Mouse (Mus musculus) midbrain, embryonic 14.5 days (tissue): ENCODE data around the gene Max. TPM values are rescaled to one million over a fixed set of nuclear protein-coding genes. Genes with fewer than 3 reads are reported as not detected.

Experiments
- ATAC-seq: fragments of 200-750 bp; cut with Nextera tagmentation; 2 replicates; pipeline ENCODE4 v1.8.0; 2017; ENCODE audit warnings: moderate number of reproducible peaks, moderate library complexity; ENCODE audit not compliant: low FRiP score, low TSS enrichment
- DNase-seq: peaks from one replicate; pipeline ENCODE4 v3.0.0-alpha.2; 2015
- H3K27ac ChIP-seq: fragments of 300-500 bp; sonication (generic); replicated peaks from 2 replicates; pipeline ENCODE4 v1.5.1; 2014; ENCODE audit warnings: mild to moderate bottlenecking, low read depth, low read length, moderate library complexity
- H3K27me3 ChIP-seq: fragments of 300-500 bp; sonication (generic); 2 replicates; pipeline ENCODE4 v1.6.1; 2014; ENCODE audit warnings: low read length, control low read depth, mixed read lengths; ENCODE audit not compliant: control insufficient read depth, insufficient read depth
- H3K36me3 ChIP-seq: fragments of 300-500 bp; sonication (generic); 2 replicates; pipeline ENCODE4 v1.6.1; 2014; ENCODE audit warnings: low read length, control low read depth; ENCODE audit not compliant: control insufficient read depth, insufficient read depth
- H3K4me1 ChIP-seq: fragments of 300-500 bp; sonication (generic); 2 replicates; pipeline ENCODE4 v1.6.1; 2014; ENCODE audit warnings: mild to moderate bottlenecking, antibody characterized with exemption, low read length, control low read depth; ENCODE audit not compliant: control insufficient read depth, insufficient read depth
- H3K4me2 ChIP-seq: fragments of 300-500 bp; sonication (generic); 2 replicates; pipeline ENCODE4 v1.6.1; 2014; ENCODE audit warnings: mild to moderate bottlenecking, low read length, moderate library complexity
- H3K4me3 ChIP-seq: fragments of 300-500 bp; sonication (generic); replicated peaks from 2 replicates; pipeline ENCODE4 v1.5.1; 2014; ENCODE audit warnings: low read depth, low read length
- H3K9ac ChIP-seq: fragments of 300-500 bp; sonication (generic); replicated peaks from 2 replicates; pipeline ENCODE4 v1.6.1; 2014; ENCODE audit warnings: mild to moderate bottlenecking, low read length, moderate library complexity
- H3K9me3 ChIP-seq: fragments of 300-500 bp; sonication (generic); 2 replicates; pipeline ENCODE4 v1.6.1; 2016; ENCODE audit warnings: low read length, control low read depth, mixed read lengths; ENCODE audit not compliant: control insufficient read depth
- WGBS: fragments of 180-500 bp; shearing (Covaris S2); extraction: QIAGEN DNeasy Blood & Tissue Kit; methylation state at CpG from one replicate; pipeline ENCODE4 v1.1.7; 2014; 5-methylcytosine and 5-hydroxymethylcytosine counted together
- polyA plus RNA-seq: library from polyadenylated mRNA; unstranded; fragments of >200 nt; fragmentation: Nextera tagmentation; extraction: Ambion mirVana; gene quantifications from 2 replicates; pipeline ENCODE4 v1.2.1, GENCODE M21; 2014

Gene Max
- polyA plus RNA-seq: 52.5 and 118 TPM in 2 replicates

DNA sequence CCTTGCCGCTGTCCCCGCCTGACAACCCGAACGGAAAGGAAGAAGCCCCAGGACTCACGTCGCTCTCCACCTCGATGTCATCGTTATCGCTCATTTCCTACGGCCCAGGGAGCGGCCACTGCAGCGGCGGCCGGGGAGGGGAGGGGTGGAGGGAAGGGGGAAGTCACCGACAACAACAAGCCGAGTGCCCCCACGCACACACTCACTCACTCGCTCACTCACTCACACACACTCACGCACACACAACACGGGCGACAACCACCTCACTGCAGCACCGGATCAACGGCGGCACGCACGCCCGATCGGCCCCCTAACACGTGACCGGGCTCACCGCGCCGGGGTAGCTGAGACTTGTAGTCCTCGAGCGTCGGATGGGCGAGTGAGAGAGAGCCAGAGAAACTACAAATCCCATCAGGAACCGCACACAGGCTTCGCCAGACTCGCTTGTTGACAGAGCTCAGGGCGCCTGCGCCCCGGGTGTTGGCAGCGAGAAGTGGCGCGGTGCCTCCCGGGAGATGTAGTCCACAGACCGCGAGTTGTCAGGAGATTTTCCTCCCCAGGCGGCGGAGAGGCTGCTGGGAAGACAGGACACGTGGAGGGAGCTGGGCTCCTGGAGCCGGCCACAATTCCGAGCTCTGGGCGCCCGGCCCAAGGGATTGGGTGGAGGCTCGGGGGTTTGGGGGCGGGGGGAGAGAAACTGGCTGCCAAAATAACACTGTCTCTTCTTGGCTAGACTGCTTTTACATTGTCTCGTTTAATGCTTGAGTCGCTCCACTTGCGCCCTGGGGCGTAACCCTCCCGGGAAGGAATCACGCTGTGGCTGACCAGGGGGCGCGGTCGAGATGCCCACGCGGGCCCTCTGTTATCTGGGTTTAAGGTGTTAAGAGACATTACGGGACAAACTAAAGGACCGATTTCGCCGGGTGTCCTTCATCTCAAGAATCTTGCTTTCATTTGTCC is at the start of gene Max:
Gene Max (minus strand): TSS at position 270 of the 960 bp plus-strand sequence.
- H3K4me3 ChIP-seq: peak within 1 kb of the TSS; percentile 91
- ATAC-seq: peak; percentile 99
- under 1% methylated on average over 73 of the region's 73 CpGs for WGBS

DNA sequence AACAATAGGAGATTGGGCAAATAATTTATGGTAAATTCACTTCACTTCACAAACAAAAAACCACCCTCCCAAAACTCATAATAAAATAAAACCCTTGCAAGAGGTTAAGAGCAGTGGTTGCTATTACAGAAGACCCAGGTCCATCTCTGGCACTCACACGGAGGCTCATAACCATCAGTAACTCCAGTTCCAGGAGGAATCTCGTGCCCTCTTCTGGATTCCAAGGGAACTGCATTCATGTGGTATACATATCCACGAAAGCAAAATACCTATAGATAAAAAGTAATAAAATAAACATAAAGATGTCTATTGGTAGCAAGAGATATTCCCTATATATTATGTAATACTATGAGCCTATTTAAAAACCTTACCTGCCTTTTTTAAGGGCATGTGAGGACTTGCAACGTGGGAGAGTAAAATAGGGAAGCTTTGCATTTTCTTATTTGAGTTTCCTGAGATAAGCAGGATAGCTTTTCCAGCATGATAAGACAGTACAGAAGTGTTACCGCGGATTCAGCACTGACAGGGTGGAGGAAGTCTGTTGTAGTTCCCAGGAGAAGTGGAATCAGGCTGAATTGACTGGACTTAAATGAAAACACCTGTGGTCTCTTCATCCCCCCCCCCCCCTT is 49.2 kb upstream of the Max start:
- Histone ChIP-seq H3K4me3 (no peak overlapping the region), H3K27me3 (no peaks in the 10 kb centered on the region), H3K9ac (no peak overlapping the region), H3K4me1 (no peaks in the 10 kb centered on the region), H3K36me3 (no peaks in the 10 kb centered on the region), H3K9me3 (no peaks in the 10 kb centered on the region), H3K27ac (no peak overlapping the region), H3K4me2 (no peak overlapping the region)
- ATAC-seq (no peak), DNase-seq (no peak)
- WGBS: 65% methylated on average over 6 of the region's 6 CpGs

More for the DNA sequence above, at the start of gene Max:
- H3K27ac ChIP-seq: peak within 1 kb of the TSS; percentile 73
- H3K4me2 ChIP-seq: peak within 1 kb of the TSS; percentile 85
- H3K9ac ChIP-seq: peak within 1 kb of the TSS; percentile 81
- H3K27me3 ChIP-seq: no peaks in the 10 kb centered on the region
- peak; percentile 100 for DNase-seq
- H3K4me1 ChIP-seq: peaks cover 11% of the 10 kb centered on the region
- peaks cover 18% of the 10 kb centered on the region for H3K36me3 ChIP-seq
- H3K9me3 ChIP-seq: no peaks in the 10 kb centered on the region

DNA sequence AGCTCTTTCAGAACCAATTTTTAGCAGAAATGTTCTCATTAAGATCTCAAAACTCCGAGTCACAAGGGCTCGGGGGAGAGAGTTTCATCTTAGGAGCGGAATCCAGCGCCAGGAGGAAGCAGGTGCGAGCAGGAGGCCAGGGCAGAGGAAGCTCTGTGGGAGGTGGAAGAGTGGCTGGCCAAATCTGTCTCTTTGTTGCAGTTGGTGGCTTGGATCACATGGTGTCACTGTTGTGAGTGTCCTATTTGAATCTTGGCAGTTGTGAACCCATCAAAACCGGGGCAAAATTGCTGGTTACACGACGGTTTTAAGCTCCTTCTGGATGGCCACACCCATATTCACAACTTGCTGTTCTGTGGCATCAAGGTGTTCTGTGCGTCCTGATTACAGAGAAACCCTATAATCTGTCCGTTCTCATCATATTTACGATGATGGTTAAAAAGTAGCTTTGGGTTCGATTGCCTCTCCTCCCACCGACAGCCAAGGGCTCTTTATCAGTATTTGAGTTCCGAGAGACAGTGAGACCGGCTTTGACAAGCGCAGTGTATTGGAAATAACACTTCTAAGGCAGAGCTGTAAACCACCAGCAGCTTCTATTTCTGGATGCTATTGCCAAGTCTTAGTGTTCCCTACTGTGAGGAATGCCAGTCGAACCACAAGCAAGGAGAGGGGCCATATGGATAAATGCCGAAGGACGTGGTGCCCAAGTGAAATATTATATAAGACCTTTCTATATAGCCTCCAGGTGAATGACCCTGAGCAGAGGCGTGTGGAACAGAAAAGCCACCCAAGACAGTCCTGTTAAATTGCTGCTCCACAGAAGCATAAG is 47.4 kb upstream of the Max start:
- H3K9me3 ChIP-seq: no peaks in the 10 kb centered on the region
- no peaks in the 10 kb centered on the region for H3K36me3 ChIP-seq
- no peak overlapping the region for H3K4me3 ChIP-seq
- H3K27me3 ChIP-seq: no peaks in the 10 kb centered on the region
- no peak overlapping the region for H3K4me2 ChIP-seq
- no peaks in the 10 kb centered on the region for H3K4me1 ChIP-seq
- peak; percentile 44 for DNase-seq
- H3K27ac ChIP-seq: no peak overlapping the region
- H3K9ac ChIP-seq: no peak overlapping the region
- ATAC-seq: no peak
- WGBS: 71% methylated on average over 20 of the region's 20 CpGs

DNA sequence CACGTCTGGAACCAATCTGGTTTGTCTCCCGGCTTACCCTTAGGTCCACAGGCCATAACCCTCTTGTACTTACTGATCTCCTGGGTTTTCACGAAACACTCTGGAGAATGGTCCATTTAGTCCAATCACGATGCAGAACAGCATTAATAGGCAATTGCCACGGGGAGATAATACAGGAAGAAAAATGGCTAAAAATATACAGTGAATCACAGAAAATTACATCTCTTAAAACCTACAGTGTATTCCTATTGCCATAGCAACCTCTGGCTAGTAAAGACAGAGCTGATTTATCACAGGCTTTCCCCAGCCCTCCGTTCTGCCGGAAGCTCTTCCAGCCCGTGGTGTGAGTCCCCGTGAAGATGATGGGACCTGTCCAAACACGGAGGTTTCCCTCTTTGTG is 42.9 kb upstream of the Max start:
- Histone ChIP-seq H3K4me2 (no peak overlapping the region), H3K9me3 (no peaks in the 10 kb centered on the region), H3K27ac (no peak overlapping the region; the same call in 1 of the 2 replicates), H3K36me3 (no peaks in the 10 kb centered on the region), H3K4me1 (0 out of 2 replicates have a peak, but pooled peaks cover 8% of the 10 kb centered on the region), H3K9ac (no peak overlapping the region), H3K4me3 (no peak overlapping the region), H3K27me3 (no peaks in the 10 kb centered on the region)
- DNase-seq (peak; percentile 61), ATAC-seq (no peak)
- WGBS: 46% methylated on average over 10 of the region's 10 CpGs

DNA sequence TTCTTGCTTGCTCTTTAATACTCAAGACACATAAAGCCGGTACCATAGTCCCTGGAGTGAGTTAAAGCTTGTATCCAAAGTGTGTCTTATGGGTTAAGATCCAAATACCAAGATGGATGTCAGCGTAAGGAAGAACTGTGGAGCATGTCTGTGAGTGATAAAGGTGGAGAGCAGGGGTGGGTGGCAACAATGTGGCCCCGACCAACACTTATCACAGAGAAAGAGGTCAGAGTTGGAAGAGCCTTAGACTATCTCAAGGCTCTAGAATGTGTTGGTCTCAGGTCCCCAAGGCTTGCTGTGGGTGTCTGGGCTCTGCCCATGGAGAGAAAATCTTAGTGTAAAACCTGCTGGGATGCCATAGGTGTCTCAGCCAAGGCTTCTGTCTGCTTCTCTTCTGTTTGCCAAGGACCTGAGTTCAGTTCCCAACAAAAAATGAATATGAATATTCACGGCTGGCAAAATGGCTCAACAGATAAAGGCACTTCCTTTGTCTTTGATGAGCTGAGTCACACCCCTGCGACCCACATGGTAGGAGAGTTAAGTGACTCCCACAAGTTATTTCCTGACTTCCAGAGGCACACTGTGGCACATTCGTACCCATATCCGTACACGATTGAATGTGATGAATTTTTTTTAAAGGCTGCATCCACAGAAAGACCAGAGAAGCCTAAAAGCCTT is 40.7 kb upstream of the Max start:
- Histone ChIP-seq H3K9ac (no peak overlapping the region), H3K4me1 (0 out of 2 replicates have a peak, but pooled peaks cover 8% of the 10 kb centered on the region), H3K27me3 (no peaks in the 10 kb centered on the region), H3K4me3 (no peak overlapping the region), H3K27ac (no peak overlapping the region), H3K36me3 (no peaks in the 10 kb centered on the region), H3K4me2 (no peak overlapping the region), H3K9me3 (no peaks in the 10 kb centered on the region)
- WGBS: 90% methylated on average over 8 of the region's 8 CpGs
- DNase-seq: no peak
- ATAC-seq: no peak

DNA sequence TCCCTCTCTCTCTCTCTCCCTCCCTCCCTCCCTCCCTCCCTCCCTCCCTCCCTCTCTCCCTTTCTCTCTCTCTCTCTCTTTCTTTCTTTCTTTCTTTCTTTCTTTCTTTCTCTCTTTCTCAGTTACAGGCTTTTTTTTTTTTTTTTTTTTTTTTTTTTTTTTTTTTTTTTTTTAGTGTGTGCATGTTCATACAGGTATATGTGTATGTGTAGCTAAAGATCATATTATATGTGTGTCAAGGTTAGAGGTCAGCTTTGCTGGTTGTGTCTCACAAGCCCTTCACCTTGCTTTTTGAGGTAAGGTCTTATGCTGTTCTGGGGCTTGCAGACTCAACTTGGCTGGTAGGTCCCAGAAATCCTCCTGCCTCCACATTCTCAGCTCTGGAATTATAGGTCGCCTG is 39.3 kb upstream of the Max start:
- Histone ChIP-seq H3K36me3 (no peaks in the 10 kb centered on the region), H3K4me1 (0 out of 2 replicates have a peak, but pooled peaks cover 8% of the 10 kb centered on the region), H3K4me2 (no peak overlapping the region), H3K27ac (no peak overlapping the region), H3K27me3 (no peaks in the 10 kb centered on the region), H3K9ac (no peak overlapping the region), H3K9me3 (no peaks in the 10 kb centered on the region), H3K4me3 (no peak overlapping the region)
- ATAC-seq (no peak), DNase-seq (no peak)
- WGBS: 72% methylated on average over 1 of the region's 1 CpGs

DNA sequence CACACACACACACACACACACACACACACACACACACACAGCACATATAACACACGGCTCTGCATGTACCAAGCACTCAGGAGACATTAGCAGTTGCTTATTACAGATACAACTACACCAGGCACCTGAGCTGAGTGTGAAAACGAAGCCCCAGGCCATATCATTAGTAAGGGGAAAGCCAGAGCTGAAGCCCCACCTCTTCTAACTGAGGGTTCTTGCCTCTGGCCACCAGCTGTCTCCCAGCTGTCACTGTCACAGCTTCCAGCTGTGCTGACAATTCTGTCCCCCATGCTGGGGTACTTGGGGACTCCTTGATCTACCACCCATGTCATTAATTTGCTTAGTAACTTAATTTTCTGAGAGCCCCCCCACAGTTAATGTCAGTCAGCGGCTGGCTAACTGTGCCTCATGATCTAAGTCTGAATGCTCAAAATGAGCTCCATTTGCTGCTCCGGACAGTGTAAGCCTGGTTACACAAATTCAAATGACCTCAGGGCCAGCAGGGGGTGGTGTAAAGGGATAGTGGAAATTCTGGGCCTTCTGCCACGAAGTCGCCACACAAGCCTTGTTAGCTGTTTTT is 38.8 kb upstream of the Max start:
- no peaks in the 10 kb centered on the region for H3K36me3 ChIP-seq
- DNase-seq (peak; percentile 78), ATAC-seq (peak; percentile 73)
- no peaks in the 10 kb centered on the region for H3K27me3 ChIP-seq
- WGBS: 5% methylated on average over 6 of the region's 6 CpGs
- no peak overlapping the region for H3K9ac ChIP-seq
- H3K4me1 ChIP-seq: 0 out of 2 replicates have a peak, but pooled peaks cover 8% of the 10 kb centered on the region
- no peaks in the 10 kb centered on the region for H3K9me3 ChIP-seq
- H3K4me2 ChIP-seq: no peak overlapping the region
- peak overlapping the region; percentile 41; the same call in 1 of the 2 replicates for H3K27ac ChIP-seq
- H3K4me3 ChIP-seq: no peak overlapping the region
